Mouse (Mus musculus): ENCODE results near the gene Cyp1b1. TPM values are rescaled to one million over a fixed set of nuclear protein-coding genes. Genes with fewer than 3 reads are reported as not detected.

Cyp1b1 gene
- total RNA-seq, 2 experiments from 2014 or later = 3.3 to 4.2 TPM

DNA sequence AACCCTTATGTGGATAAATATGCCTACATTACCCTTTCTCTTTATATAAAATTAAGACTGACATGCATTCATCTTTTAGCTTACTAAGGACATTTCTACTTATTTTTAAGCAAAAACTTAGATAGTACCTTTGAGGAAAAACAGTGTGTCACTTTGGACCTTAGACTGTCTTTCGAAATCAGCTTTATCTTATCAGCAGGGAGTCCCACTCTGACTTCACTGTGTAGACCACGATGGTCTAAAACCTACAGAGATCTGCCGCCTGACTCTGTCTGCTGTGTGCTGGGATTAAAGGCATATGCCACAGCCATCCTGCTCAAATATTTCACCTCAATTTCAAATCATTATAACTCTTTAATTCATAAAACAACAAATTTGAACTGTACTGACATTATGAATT, 56.4 kb downstream of the Cyp1b1 start:
- intact Hi-C loops (cut with DNase I) = no loop called here
- no peak for DNase-seq (ENCODE audit: low spot score in 2 of 2)

GRCm38 (mm10) chr17:79657785-79658184, 57.1 kb downstream of the Cyp1b1 start:
- intact Hi-C loops (cut with DNase I) = no loop called here
- DNase-seq (ENCODE audit: low spot score in 2 of 2) = no peak

GRCm38 (mm10) chr17:79654187-79654586, 60.7 kb downstream of the Cyp1b1 start:
- no peak for DNase-seq (ENCODE audit: low spot score in 2 of 2)
- intact Hi-C loops (cut with DNase I) = no loop called here

- no peak for DNase-seq (ENCODE audit: low spot score in 2 of 2)
- intact Hi-C loops (cut with DNase I) = no loop called here
Measured at GRCm38 (mm10) chr17:79653171-79653570, 61.7 kb downstream of the Cyp1b1 start.

Other genes starting within 250 kb of the Cyp1b1 start
- gene Rmdn2, start 103.2 kb downstream of the Cyp1b1 start, total RNA-seq (2021) = 10 to 100 TPM; 11.3 to 12.9 TPM
- 10 to 100 TPM; 64.0 to 65.9 TPM for gene Atl2, start 181.1 kb upstream of the Cyp1b1 start, total RNA-seq (2021)